Mouse (Mus musculus): ENCODE results near the gene Cop1. TPM values are rescaled to one million over a fixed set of nuclear protein-coding genes. Genes with fewer than 3 reads are reported as not detected.
A peak's percentile ranks its signal among the peaks of the same experiment; 100 is the strongest.

Gene Cop1
- polyA plus RNA-seq, 1 experiment: 96.7 TPM

- no peak for DNase-seq (ENCODE audit: low spot score)
Measured at GRCm38 (mm10) chr1:159290219-159290618, 58.1 kb downstream of the Cop1 start.

GRCm38 (mm10) chr1:159290859-159291258 lies 58.7 kb downstream of the Cop1 start:
- no peak for DNase-seq (ENCODE audit: low spot score)

GRCm38 (mm10) chr1:159301418-159302082 lies 69.4 kb downstream of the Cop1 start:
- DNase-seq (ENCODE audit: low spot score): no peak

- DNase-seq (ENCODE audit: low spot score): no peak
Measured at GRCm38 (mm10) chr1:159313625-159314024, 81.5 kb downstream of the Cop1 start.

GRCm38 (mm10) chr1:159322586-159322985 lies 90.5 kb downstream of the Cop1 start:
- no peak for DNase-seq (ENCODE audit: low spot score)

GRCm38 (mm10) chr1:159331008-159331407 lies 98.9 kb downstream of the Cop1 start:
- DNase-seq (ENCODE audit: low spot score): no peak

GRCm38 (mm10) chr1:159334157-159334556 lies 102.0 kb downstream of the Cop1 start:
- DNase-seq (ENCODE audit: low spot score): no peak

- no peak for DNase-seq (ENCODE audit: low spot score)
Measured at GRCm38 (mm10) chr1:159342355-159342754, 110.2 kb downstream of the Cop1 start.

GRCm38 (mm10) chr1:159355027-159355570 lies 123.0 kb downstream of the Cop1 start:
- no peak for DNase-seq (ENCODE audit: low spot score)

- no peak for DNase-seq (ENCODE audit: low spot score)
Measured at GRCm38 (mm10) chr1:159358713-159359112, 126.6 kb downstream of the Cop1 start.

GRCm38 (mm10) chr1:159371881-159372390 lies 139.8 kb downstream of the Cop1 start:
- DNase-seq (ENCODE audit: low spot score): no peak

- no peak for DNase-seq (ENCODE audit: low spot score)
Measured at GRCm38 (mm10) chr1:159382218-159382617, 150.1 kb downstream of the Cop1 start.

GRCm38 (mm10) chr1:159382916-159383315 lies 150.8 kb downstream of the Cop1 start:
- no peak for DNase-seq (ENCODE audit: low spot score)

- no peak for DNase-seq (ENCODE audit: low spot score)
Measured at GRCm38 (mm10) chr1:159386458-159386857, 154.3 kb downstream of the Cop1 start.

- DNase-seq (ENCODE audit: low spot score): no peak
Measured at GRCm38 (mm10) chr1:159388565-159389024, 156.5 kb downstream of the Cop1 start.

- DNase-seq (ENCODE audit: low spot score): peak; percentile 36
Measured at GRCm38 (mm10) chr1:159390049-159390448, 157.9 kb downstream of the Cop1 start.

- no peak for DNase-seq (ENCODE audit: low spot score)
Measured at GRCm38 (mm10) chr1:159392667-159393066, 160.5 kb downstream of the Cop1 start.

- DNase-seq (ENCODE audit: low spot score): no peak
Measured at GRCm38 (mm10) chr1:159393070-159393699, 161.1 kb downstream of the Cop1 start.

GRCm38 (mm10) chr1:159393931-159394330 lies 161.8 kb downstream of the Cop1 start:
- DNase-seq (ENCODE audit: low spot score): no peak

GRCm38 (mm10) chr1:159396515-159396914 lies 164.4 kb downstream of the Cop1 start:
- peak; percentile 26 for DNase-seq (ENCODE audit: low spot score)

Data from urinary bladder, adult 2 months (tissue).